Mouse (Mus musculus): ENCODE measurements around the gene D5Ertd579e. TPM values are rescaled to one million over a fixed set of nuclear protein-coding genes. Genes with fewer than 3 reads are reported as not detected.
A peak's percentile ranks its signal among the peaks of the same experiment; 100 is the strongest.
"Not testable (repeated sequence)": the region's sequence is repeated elsewhere in the genome, so short reads cannot be mapped to it uniquely, and the experiment has no call there.

D5Ertd579e gene
- total and polyA plus RNA-seq, 2 experiments, result 12.7 to 31.5 TPM

DNA sequence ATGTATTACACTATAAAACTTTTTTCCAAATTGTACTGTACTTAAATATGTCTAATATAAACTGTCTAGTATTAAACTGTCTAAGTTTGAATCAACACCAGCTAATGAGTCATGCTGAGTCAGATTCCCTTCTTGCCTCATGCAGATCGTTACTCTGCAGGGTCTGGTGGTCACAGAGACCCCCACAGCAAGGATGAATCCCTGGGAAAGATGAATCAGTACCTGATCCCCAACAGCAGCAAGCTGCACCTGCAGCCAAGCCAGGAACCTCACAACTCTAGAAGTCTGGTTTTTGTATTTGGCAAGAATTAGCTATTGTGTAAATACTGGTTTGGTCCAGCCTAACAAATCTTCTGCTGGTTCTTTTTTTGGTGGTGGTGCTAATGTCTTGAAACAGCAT is 20.4 kb downstream of the D5Ertd579e start:
- H3K9ac ChIP-seq (ENCODE audit: low read depth, low read length), result no peak overlapping the region
- H3K4me1 ChIP-seq (ENCODE audit: control insufficient read depth, insufficient read depth, low read length), result peaks cover under 1% of the 10 kb centered on the region
- H3K27me3 ChIP-seq (ENCODE audit: control insufficient read depth, insufficient read depth, low read length), result no peaks in the 10 kb centered on the region
- no peak overlapping the region for H3K27ac ChIP-seq (replicated peaks; ENCODE audit: insufficient read depth, low read depth, low read length)
- H3K36me3 ChIP-seq (ENCODE audit: control insufficient read depth, insufficient read depth, low read length), result peaks cover 11% of the 10 kb centered on the region
- H3K4me3 ChIP-seq (ENCODE audit: insufficient read depth, low read depth, low read length), result no peak overlapping the region
- DNase-seq (ENCODE audit: extremely low read depth, low read depth, low spot score), result peak; percentile 43
- 33% methylated on average over 1 of the region's 1 CpGs for WGBS
- no peak for TF ChIP-seq POLR2A (IDR thresholded peaks at IDR 0.05; ENCODE audit: extremely low read depth, insufficient read depth, low read length)
- no peak for TF ChIP-seq CTCF (IDR thresholded peaks at IDR 0.05; ENCODE audit: low read depth, low read length)
- peaks cover 30% of the 10 kb centered on the region; the same call in 1 of the 2 replicates for H3K79me2 ChIP-seq (ENCODE audit: control insufficient read depth, insufficient read depth, low read length)

DNA sequence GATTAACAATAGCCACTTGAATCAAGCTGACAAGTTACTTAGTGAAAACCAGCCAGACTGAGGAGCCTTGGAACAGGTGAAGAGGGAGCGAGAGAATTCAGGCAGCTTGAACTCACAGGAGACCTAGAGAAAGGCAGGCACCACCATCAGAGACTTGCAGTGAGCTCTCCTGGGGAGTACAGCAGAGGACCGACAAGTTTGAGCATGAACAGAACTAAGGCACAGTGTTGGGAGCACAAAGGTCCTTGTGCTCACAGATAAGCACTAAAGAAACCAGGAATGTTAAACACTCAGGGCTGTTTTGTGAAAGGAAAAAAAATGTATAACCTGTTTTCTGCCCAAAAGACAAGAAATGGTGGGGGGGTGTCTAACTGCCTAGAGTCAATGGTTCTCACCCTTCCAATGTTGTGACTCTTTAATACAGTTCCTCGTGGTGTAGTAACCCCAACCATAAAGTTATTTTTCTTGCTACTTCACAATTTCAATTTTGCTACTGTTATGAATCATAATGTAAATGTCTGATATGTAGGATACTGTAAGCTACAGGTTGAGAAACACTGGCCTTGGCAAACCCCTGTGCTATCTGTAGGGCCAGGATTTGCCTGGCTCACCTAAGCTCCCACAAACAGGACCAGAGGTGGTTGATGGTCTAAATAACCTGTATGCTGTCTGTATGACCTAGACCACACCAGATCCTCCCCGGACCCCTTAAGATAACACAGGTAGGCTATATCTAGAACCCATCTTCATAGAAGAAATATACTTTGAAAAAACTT is 21.0 kb downstream of the D5Ertd579e start:
- H3K36me3 ChIP-seq (ENCODE audit: control insufficient read depth, insufficient read depth, low read length), result peaks cover 15% of the 10 kb centered on the region
- no peak overlapping the region for H3K4me3 ChIP-seq (ENCODE audit: insufficient read depth, low read depth, low read length)
- no peak overlapping the region for H3K9ac ChIP-seq (ENCODE audit: low read depth, low read length)
- H3K4me1 ChIP-seq (ENCODE audit: control insufficient read depth, insufficient read depth, low read length), result no peaks in the 10 kb centered on the region
- WGBS, result 78% methylated on average over 4 of the region's 4 CpGs
- no peaks in the 10 kb centered on the region for H3K27me3 ChIP-seq (ENCODE audit: control insufficient read depth, insufficient read depth, low read length)
- peaks cover 28% of the 10 kb centered on the region; the same call in 1 of the 2 replicates for H3K79me2 ChIP-seq (ENCODE audit: control insufficient read depth, insufficient read depth, low read length)
- no peak overlapping the region for H3K27ac ChIP-seq (replicated peaks; ENCODE audit: insufficient read depth, low read depth, low read length)
- no peak for TF ChIP-seq POLR2A (IDR thresholded peaks at IDR 0.05; ENCODE audit: extremely low read depth, insufficient read depth, low read length)
- no peak for TF ChIP-seq CTCF (IDR thresholded peaks at IDR 0.05; ENCODE audit: low read depth, low read length)
- no peak for DNase-seq (ENCODE audit: extremely low read depth, low read depth, low spot score)

DNA sequence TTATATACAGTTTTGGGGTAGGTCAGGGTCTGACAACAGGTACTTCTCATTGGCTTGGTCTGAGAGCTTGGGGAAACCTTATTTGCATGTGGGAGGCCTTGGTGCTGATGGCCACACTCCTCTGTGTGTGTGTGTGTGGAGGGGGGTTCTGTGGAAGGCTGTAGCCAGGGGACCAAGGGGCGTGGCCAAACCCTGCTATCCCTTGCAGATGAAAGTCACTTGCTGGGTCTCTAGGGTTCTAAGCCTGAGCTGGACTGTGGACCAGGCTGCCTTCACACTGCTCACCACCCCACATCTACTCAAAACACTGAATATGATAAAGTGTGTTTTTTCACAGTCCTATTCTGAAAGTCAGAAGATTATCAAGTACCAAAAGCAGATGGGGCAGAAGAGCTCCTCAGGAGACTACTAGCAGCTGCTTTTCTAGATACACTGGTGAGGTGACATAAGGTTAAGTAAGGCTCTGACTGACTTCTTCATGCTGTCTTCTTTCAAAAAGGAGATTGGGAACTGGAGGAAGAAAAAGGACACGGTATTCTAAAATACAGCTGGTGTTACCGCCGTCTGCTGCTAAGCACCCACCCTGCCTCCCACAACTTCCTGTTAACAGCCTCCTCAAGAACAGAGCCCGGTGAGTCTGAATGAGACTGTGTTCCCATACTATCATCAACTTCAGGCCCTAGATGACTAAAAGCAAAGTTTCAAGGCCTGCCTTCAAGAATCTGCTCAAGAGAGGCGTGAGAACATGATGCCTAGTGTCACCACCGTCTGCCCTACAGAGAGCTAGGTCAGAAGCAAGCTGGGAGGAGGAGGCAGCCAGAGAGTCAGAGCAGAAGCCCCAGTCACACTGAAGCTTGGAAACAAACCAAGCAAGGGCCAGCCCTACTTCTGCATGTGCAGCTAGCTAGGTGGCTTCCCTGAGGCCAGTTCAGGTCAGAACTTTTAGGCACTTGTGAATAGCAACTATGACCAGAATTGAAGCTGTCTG is 26.5 kb downstream of the D5Ertd579e start:
- no peak for DNase-seq (ENCODE audit: extremely low read depth, low read depth, low spot score)
- Histone ChIP-seq H3K27me3 (ENCODE audit: control insufficient read depth, insufficient read depth, low read length) (no peaks in the 10 kb centered on the region), H3K4me1 (ENCODE audit: control insufficient read depth, insufficient read depth, low read length) (no peaks in the 10 kb centered on the region), H3K79me2 (ENCODE audit: control insufficient read depth, insufficient read depth, low read length) (peaks cover 12% of the 10 kb centered on the region), H3K9ac (ENCODE audit: low read depth, low read length) (no peak overlapping the region), H3K36me3 (ENCODE audit: control insufficient read depth, insufficient read depth, low read length) (peaks cover 33% of the 10 kb centered on the region), H3K27ac (replicated peaks; ENCODE audit: insufficient read depth, low read depth, low read length) (no peak overlapping the region), H3K4me3 (ENCODE audit: insufficient read depth, low read depth, low read length) (no peak overlapping the region)
- TF ChIP-seq CTCF (IDR thresholded peaks at IDR 0.05; ENCODE audit: low read depth, low read length) (no peak), POLR2A (IDR thresholded peaks at IDR 0.05; ENCODE audit: extremely low read depth, insufficient read depth, low read length) (no peak)
- WGBS, result 77% methylated on average over 7 of the region's 7 CpGs

DNA sequence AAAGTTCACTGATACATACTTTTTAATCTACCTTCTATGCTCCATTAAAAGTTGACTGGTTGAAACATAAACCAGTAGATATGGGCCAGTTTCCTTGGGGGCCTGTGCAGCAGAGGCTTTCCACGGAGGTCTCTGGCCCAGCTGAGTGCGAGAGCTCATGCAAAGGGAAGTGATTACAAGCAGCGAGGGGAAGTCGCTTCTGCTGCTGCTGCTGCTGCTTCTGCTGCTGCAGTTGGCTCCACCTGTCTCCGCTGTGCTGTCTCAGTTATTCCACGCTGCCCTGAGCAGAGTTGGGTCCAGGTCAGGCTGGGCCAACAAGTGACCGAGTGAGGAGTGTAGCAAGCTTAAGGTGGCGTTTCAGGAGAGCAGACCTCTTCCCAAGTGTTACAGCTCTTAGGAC is 27.3 kb downstream of the D5Ertd579e start:
- DNase-seq (ENCODE audit: extremely low read depth, low read depth, low spot score), result no peak
- H3K27me3 ChIP-seq (ENCODE audit: control insufficient read depth, insufficient read depth, low read length), result no peaks in the 10 kb centered on the region
- H3K27ac ChIP-seq (replicated peaks; ENCODE audit: insufficient read depth, low read depth, low read length), result no peak overlapping the region
- H3K79me2 ChIP-seq (ENCODE audit: control insufficient read depth, insufficient read depth, low read length), result peaks cover 12% of the 10 kb centered on the region
- WGBS, result 90% methylated on average over 8 of the region's 8 CpGs
- peaks cover 37% of the 10 kb centered on the region for H3K36me3 ChIP-seq (ENCODE audit: control insufficient read depth, insufficient read depth, low read length)
- no peaks in the 10 kb centered on the region for H3K4me1 ChIP-seq (ENCODE audit: control insufficient read depth, insufficient read depth, low read length)
- H3K4me3 ChIP-seq (ENCODE audit: insufficient read depth, low read depth, low read length), result no peak overlapping the region
- TF ChIP-seq POLR2A (IDR thresholded peaks at IDR 0.05; ENCODE audit: extremely low read depth, insufficient read depth, low read length) (no peak), CTCF (IDR thresholded peaks at IDR 0.05; ENCODE audit: low read depth, low read length) (no peak)
- no peak overlapping the region for H3K9ac ChIP-seq (ENCODE audit: low read depth, low read length)

DNA sequence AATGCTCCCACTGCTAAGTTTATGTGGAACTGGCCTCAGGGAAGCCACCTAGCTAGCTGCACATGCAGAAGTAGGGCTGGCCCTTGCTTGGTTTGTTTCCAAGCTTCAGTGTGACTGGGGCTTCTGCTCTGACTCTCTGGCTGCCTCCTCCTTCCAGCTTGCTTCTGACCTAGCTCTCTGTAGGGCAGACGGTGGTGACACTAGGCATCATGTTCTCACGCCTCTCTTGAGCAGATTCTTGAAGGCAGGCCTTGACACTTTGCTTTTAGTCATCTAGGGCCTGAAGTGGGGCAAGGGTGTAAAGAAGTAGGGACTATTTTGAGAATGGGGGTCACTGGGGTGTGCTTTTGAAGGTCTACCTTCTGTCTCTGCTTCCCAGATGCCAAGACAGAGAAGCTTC is 27.8 kb downstream of the D5Ertd579e start:
- Histone ChIP-seq H3K36me3 (ENCODE audit: control insufficient read depth, insufficient read depth, low read length) (peaks cover 37% of the 10 kb centered on the region), H3K79me2 (ENCODE audit: control insufficient read depth, insufficient read depth, low read length) (peaks cover 12% of the 10 kb centered on the region)
- H3K4me3 ChIP-seq (ENCODE audit: insufficient read depth, low read depth, low read length); H3K27me3 ChIP-seq (ENCODE audit: control insufficient read depth, insufficient read depth, low read length); H3K27ac ChIP-seq (replicated peaks; ENCODE audit: insufficient read depth, low read depth, low read length); H3K4me1 ChIP-seq (ENCODE audit: control insufficient read depth, insufficient read depth, low read length); H3K9ac ChIP-seq (ENCODE audit: low read depth, low read length); DNase-seq (ENCODE audit: extremely low read depth, low read depth, low spot score): not testable (repeated sequence)
- WGBS, result 90% methylated on average over 2 of the region's 2 CpGs
